Mouse (Mus musculus) ovary, postnatal 10 days (tissue): ENCODE data around the gene Tmbim4.

Experiments used
- DNase-seq: peaks from one replicate; pipeline ENCODE4 v3.0.0; 2022; ENCODE audit warnings: low spot score

The Tmbim4 gene

GRCm38 (mm10) chr10:120245681-120246080 is 44.3 kb downstream of the Tmbim4 start:
- no peak for DNase-seq

- DNase-seq, result no peak
These were observed 45.8 kb downstream of the Tmbim4 start for GRCm38 (mm10) chr10:120246994-120247750.

- DNase-seq, result no peak
These were observed 49.7 kb downstream of the Tmbim4 start for GRCm38 (mm10) chr10:120250911-120251683.

DNA sequence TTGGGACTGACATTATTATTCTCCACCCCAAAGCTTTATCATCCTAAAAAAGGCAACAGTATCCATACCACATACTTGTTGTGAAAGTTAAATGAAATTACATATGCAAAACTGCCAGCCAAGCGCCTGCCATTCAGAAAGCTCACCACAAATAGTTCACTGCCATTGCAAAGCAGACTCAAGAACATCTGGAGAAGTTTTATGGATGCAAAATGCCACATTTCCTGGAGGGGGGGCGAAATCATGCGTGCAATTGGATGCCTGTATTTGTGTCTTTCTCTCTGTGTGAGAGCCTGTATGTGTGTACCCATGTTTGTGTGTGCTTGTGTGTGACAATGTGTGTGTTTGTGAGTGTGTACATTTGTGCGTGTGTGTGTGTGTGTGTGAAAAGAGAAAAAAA is 50.4 kb downstream of the Tmbim4 start:
- no peak for DNase-seq

- no peak for DNase-seq
These were observed 51.4 kb downstream of the Tmbim4 start for GRCm38 (mm10) chr10:120252800-120253199.

- DNase-seq, result no peak
These were observed 55.8 kb downstream of the Tmbim4 start for GRCm38 (mm10) chr10:120257231-120257630.

- no peak for DNase-seq
These were observed 66.4 kb downstream of the Tmbim4 start for GRCm38 (mm10) chr10:120267790-120268189.

GRCm38 (mm10) chr10:120269946-120270345 is 68.6 kb downstream of the Tmbim4 start:
- DNase-seq, result no peak

- DNase-seq, result no peak
These were observed 69.4 kb downstream of the Tmbim4 start for GRCm38 (mm10) chr10:120270777-120271176.

DNA sequence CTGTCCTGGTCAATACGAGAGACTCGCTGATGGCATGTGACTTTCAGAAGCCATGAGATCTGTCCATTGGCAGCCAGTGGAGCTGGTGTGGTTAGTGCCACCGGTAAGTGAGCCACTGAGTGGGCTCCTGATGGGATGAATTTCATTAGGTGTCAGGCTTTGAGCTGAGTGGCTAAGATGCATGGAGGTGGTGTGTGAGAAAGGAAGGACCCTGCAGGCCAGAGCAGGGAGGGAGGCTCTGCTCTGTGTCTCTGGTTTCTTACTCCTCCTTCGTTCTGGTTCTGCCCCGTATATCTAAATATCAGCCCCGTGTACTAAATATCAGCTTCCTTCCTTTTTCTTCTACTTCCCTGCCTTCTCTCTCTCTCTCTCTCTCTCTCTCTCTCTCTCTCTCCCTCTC is 69.9 kb downstream of the Tmbim4 start:
- DNase-seq, result no peak

GRCm38 (mm10) chr10:120271879-120272269 is 70.5 kb downstream of the Tmbim4 start:
- no peak for DNase-seq

GRCm38 (mm10) chr10:120272270-120272883 is 71.0 kb downstream of the Tmbim4 start:
- no peak for DNase-seq

DNA sequence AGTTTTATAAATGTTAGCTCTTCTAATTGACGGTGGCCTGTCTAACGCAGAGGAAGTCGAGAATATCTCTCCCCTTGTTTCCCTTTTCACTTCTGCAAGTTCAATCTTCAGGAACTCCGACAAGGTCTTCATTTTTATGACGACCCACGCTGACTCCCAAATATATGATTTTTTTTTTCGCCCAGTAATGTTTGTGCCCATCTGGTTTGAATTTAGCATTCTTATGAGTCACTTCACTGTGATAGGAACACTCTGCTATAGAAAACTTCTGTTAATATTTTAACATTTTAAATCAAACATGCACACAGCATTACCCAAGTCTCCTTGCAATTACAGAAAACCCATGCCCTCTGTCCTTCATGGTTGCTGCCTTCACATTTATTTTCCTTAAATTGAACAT is 71.9 kb downstream of the Tmbim4 start:
- no peak for DNase-seq
